Mouse (Mus musculus): ENCODE measurements around the gene Zfp408.

Zfp408 gene

DNA sequence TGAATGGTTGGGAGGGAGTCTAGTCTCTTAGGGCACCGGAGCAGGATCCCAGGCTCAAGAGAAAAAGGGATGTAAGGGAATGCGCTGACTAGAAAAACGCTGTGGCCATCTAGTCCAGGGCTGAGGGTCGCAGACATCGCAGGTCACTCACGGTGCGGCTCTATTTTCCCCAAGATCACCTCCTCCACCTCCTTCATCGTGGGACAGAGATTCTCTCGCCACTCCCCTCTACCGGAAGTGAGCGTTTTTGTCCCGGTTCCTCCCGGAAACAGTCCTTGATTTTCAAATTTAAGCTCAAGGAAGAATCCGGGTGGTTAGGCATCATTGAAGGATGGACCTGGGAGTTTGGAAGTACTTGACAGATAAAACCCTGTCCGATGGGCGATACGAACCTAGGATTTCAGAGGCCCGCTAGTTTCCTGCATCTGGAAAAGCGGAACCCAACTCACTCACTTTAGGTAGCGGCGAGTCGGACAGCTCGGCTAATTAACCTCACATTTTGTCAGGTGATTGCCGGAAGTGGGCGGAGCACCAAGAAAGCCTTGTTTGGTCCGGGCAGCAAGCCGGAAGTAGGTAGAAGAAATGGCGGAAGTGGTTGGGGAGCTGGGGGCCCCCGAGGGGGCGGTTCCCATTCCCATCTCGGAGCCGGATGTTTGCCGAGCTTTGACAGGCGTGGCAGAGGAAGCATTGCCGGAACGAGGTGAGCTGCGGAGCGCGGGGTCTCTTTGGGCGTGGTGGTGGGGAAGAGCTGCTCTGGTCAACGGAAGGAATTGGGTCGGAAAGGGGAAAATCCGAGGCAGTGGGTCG is at the start of gene Zfp408, which contains the start of gene Arhgap1:
Gene Zfp408 (minus strand): TSS at position 239 of the 807 bp plus-strand sequence.
Gene Arhgap1 (plus strand): TSS at position 308 of the 807 bp plus-strand sequence.
- peak; percentile 96 for DNase-seq (ENCODE audit: low spot score)

DNA sequence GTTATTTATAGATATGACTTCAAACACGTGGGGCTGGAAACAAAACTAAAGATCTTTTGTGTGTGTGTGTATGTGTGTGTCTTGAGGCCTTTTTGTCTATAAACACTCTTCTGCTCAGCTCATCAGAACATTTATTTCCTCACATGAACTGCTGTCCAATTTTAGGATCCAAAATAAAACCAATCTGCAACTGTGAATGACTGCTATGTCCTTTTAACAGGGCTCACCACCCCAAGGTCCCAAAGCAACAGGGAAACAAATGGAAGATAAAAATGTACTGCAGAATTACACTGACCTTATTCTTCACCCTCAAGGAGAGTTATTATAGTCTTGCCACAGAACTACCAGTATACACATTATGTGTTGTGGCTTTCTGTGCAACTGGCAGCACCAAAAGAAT is 49.6 kb upstream of the Zfp408 start:
- no peak for DNase-seq (ENCODE audit: low spot score)

DNA sequence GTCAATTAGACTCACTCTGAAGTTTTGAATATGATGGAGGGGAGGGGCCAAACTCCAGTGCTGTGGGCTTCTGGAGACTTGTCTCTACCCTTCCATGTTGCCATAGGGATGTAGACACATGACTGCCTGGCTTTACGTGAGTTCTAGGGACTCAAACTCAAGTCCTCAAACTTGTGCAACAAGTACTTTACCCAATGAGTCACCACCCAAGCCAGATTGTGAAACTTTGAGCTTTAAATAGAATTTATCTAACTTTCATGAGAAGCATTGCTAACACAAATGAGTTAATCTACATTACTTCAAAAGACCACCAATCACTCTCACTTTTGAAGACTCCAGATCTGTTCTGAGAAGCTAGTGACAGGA is 46.6 kb upstream of the Zfp408 start:
- no peak for DNase-seq (ENCODE audit: low spot score)

DNA sequence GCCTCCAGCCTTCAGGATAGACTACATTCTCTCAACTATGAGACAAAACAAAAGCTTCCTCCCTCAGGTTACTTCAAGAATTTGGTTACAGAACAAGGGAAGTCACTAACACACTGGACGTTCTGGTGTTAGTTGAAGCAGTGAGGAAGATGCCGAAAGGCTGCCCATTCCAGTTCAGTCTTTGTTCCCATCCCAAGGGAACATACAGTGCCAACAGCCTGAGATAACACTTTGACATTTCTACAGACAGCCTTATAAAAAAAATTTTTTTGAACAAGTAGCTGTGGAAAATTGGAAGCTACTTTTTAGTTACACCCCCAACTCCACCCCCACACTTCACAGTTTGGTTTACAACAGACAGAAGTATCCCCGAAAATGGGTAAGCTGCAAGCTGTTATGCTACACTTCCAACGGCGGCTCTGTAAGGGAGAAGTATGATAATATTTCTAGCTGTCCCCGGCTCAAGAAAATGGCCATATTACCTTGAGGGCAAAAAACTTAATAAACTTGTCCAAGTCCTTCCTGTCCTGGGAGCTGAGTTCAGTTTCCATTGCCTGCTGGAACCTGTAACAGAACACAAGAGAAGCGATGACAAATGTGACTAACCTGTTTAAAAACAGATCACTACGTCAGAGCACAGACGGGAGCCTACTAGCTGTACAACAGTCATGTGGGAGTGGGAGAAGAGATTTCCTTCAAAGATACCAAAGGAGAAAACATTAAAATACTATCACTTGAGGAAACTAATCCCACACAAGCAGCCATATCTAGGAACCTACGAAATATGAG is 46.0 kb upstream of the Zfp408 start:
- DNase-seq (ENCODE audit: low spot score) = no peak

DNA sequence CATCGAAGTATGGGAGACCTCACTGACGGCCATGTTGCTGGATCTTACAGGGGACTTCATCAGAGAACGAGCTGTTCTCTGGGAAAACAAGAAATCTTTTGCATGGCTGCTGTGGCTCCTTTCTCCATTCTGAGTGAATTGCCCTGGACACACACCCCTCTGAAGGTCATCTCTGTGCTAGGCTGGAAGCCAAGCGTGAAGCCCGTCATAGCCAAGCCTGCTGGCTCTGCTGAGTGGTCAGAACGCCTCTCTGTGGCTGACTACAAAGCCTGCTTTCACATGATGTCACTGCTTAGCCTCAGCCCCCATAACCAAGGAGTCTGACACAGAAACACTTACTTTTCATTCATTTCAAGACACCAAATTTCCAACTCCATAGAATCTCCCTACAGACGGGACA is 39.9 kb upstream of the Zfp408 start:
- no peak for DNase-seq (ENCODE audit: low spot score)

DNA sequence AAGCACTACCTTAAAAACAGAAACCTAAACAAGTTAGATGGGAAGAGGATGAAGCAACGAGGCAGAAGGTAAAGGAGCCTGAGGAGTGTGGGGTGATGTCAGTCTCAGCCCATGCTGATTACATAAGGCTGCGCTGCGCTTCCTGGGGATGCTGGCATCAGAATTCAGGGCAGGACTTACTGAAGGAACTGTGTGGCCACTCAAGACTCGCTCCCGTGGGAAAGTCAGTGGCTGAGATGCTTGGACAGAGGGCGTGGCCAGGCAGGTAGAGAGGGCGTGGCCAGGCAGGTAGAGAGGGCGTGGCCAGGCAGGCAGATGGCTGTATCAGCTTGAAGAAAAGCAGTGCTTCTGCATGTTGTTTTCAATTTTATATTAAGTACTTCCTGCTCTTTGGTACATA is 34.3 kb upstream of the Zfp408 start:
- DNase-seq (ENCODE audit: low spot score) = no peak

DNA sequence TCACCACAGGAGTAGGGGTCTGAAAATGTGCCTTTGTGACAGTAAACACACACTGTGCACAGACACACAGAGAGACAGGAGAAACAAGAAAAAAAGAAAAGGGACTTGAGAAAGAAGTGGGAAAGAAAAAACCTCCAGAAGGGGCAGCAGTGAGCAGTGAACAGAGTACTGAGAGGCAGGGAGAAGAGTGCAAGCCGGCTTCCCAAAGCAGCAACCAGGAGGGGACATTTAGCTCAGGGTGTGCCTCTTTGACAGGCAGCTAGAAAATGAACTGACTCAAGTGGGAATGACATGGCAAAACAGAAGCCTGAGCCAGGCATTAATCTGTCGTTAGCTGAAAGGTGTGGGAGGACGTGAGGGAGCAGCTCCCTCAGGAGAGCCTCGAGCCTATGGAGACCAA is 33.3 kb upstream of the Zfp408 start:
- DNase-seq (ENCODE audit: low spot score) = peak; percentile 44

DNA sequence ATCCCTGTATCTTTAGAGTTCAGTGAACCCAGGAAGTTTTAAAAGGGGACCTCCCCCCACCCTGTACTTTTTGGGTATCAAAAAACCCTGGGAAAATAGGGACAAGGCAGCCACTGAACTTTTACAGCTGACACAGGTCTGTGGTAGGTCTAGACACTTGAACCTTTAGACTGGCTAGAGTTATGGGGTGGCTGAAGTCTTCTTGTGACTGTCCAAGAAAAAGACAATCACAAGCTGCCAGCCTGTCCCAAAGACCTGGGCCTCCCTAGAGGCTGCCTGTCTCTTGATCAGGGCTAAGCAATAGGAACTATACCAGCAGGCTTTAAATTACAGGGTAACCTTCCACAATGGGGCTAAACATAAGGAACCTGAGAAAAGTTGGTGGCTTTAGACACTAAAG is 27.4 kb upstream of the Zfp408 start:
- DNase-seq (ENCODE audit: low spot score) = no peak

DNA sequence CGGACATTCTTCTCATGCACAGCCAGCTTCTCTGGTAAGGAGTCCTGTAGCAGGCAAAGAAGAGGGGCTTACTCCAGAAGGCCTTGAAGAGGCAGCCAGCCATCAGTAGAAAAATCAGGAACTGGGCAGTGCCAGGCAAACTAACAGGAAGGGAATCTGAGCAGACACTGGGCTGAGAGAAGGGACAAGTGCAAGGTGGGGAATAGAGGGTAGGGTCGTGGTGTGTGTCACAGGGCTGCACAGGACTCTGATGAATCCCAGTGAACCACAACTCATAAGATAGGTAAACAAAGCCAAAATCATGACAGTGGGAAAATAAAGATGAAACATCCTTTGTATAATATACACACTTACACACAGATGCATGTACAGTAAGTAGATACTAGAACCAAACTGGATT is 26.8 kb upstream of the Zfp408 start:
- no peak for DNase-seq (ENCODE audit: low spot score)

DNA sequence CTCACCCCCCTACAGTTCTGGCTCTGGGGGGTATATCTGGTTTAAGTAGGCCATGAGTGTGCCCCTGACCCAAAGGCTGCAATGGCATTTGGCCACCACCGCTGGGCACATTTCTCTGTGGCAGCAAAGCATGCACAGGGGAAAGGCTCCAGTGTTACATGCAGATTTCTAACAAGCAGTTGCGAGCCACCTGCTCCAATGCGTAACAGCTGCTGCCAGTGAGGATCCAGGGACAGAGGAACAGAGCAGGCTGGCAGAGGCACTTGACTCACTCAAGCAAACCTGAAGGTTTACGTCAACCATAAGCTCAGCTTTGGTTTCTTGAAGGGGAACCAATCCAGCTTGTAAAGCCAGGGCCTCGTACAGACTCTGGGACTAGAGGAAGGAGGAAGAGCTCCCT is 25.3 kb upstream of the Zfp408 start:
- no peak for DNase-seq (ENCODE audit: low spot score)

DNA sequence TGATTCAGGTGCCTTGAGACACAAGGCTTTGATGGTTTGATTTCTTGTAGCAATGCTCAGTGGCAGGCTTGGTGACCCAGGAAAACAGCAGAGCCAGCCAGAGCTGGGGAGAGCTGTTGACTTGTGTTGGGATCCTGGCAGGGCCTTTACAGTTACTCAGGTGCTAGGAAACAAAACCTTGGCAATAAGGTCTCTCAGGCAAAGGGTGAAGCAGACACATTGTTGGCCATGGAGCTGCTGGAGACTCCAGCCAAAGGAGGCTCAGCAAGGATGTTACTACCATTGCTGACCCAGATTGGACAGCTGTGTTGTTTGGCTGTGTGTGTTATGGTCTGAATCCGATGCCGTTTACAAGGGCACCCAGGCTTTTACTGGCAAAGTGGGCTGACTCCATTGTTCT is 24.0 kb upstream of the Zfp408 start:
- no peak for DNase-seq (ENCODE audit: low spot score)

DNA sequence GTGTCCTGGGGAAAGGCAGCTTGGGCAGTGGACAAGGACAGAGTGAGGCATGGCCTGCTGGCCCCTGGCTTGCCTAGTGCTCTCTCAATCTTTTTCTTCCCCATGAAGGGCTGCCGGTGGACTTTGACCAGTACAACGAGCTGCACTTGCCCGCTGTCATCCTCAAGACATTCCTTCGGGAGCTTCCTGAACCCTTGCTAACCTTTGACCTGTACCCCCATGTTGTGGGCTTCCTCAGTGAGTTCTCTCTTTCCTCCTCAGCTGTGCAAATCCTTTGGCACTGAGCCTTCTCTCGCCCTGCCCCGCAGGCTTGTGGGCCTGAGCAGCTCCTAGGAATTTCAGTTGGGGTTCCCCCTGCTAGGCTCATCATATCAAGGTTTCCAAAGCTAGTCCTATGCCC is 20.4 kb upstream of the Zfp408 start:
- DNase-seq (ENCODE audit: low spot score) = no peak

DNA sequence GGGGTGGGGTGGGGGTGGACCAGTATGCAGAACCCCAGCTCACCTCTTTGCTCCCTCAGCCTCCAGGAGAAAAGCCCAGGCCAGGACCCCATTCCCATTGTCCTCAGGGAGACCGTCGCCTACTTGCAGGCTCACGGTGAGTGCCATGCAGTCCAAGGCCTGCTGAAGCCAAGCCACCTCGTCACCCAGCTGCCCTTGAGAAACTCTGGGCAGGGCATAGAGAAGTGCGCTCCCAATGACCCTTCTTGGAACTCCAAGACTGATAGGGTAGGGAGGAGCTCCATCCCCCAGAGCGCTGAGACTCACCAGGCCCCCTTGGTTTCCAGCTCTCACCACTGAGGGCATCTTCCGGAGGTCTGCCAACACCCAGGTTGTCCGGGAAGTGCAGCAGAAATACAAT is 19.7 kb upstream of the Zfp408 start:
- DNase-seq (ENCODE audit: low spot score) = no peak

DNA sequence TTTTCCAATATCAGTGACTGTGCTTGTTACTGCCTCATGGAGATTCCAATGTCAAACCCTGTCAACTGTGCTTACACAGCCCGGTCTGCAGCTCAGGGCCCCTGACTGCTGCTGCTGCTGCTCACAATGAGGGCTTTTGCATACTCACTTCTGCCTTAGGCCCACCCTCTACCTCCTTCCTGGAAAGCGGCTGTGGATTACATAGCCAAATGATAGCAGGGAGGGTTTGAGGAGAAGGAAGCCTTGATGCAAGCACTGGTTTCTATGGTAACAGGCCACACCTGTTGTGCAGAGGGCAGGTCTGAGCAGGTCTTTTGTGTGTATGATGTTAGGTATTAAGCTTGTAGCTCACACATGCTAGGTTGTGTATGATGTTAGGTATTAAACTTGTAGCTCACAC is 18.2 kb upstream of the Zfp408 start:
- DNase-seq (ENCODE audit: low spot score) = no peak

DNA sequence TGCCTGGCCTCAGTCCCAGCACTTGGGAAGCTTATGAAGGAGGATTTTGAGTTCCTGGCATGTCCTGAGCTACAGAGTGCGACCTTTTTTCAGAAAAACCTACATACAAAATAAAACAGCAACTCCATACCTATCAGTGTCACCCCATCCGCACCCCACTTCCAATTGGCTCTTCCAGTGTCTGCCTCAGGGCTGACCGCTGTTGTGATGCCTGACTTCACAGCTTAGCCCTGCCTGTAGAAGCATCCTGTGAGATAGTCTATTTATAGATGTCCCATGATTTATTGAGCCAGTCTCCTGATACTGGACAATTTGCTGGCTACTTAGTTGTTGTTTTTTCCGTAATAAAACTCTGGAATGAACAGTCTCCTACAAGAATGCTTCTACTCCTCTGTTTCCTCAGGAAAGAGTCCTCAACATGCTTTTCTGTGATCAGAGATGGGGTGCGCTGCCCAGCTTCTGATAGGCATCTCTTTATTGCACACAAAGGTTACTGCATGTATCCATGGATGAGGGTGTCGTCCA is 16.9 kb upstream of the Zfp408 start:
- no peak for DNase-seq (ENCODE audit: low spot score)

DNA sequence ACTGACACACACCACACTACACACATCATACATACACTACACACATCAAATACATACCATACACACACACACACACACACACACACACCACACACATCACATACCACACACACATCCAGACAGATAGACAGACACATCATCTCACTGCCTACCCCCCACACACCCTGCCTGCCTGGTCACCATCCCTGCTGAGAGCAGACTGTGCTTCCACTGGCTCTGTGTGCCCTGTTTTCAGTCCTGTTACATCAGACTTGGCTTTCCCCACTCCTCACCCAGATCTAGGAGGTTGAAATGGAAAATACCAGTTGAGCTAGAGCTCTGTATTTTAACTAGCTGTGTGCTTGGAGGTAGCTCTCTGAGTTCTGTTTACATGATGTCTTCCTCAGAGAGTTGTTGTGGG is 15.2 kb upstream of the Zfp408 start:
- DNase-seq (ENCODE audit: low spot score) = no peak

DNA sequence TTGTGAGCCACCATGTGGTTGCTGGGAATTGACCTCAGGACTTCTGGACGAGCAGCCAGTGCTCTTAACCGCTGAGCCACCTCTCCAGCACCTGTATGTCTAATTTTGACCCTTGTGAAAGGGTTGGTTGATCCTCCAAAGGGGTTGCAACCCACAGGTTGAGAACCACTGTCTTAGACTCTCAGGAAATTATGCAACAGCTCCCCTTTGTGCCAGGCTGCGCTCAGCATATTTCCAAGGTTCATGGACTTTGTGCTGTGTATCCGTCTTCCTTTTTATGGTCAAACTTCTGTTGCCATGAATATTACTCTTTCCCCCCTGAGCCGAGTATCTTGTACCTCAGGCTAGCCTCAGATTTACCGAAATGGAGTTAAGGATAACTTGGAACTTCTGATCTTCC is 11.4 kb upstream of the Zfp408 start:
- DNase-seq (ENCODE audit: low spot score) = no peak

DNA sequence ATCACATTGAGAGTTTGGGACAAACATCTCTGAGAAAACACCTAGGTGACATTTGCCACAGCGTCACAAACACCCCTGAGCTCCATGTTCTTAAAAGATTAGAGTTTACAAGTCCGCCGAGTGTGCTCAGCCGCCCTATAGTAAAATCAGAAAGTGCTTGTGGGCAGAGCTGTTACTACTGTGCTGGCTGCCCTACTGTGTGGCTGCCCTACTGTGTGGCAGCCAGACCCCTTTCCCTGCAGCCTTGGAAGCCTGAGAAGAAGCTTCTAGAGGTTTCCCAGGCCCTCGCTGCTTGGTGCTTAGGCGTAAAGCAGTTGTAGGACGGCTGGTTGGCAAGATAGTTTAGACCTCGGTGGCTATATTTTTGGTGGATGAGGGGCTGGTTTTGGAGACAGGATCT is 10.1 kb upstream of the Zfp408 start:
- no peak for DNase-seq (ENCODE audit: low spot score)

DNA sequence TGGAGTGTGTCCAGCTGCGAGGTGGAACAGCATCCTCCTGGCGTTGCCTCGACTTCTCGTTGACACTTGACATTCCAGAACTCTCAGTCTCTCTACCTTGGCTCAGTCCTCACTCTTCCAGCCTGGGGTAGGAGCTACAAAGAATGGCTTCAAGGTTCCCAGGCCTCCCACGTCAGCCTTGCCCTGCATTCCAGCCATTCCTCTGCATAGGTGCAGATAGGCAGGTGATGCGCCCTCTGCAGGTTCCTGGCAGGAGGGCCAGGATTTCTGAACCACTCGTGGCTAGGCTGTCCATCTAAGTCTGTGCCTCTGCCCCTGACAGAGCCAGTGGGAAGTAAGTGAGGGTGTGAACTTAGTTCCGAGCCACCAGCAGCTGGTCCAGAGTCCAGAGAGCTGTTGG is 7.2 kb upstream of the Zfp408 start:
- no peak for DNase-seq (ENCODE audit: low spot score)

DNA sequence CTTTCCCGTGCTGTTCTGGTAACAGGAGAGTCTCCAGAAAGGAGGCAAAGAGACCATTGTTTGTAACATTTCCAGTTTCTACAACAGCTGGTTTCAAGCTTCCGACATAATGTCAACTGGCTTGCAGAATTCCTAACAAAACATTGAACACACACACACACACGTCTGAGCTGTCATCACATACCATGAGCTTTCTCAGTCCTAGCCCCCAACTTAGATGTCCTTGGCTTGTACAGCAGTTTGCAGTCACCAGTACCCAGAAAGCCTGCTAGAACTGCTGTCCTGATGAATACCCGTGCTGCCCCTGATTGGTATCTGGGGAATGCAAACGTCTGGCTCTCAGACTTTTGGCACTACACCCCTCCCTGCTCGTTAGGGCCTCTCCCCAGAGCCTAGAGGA is 6.2 kb upstream of the Zfp408 start:
- no peak for DNase-seq (ENCODE audit: low spot score)

DNA sequence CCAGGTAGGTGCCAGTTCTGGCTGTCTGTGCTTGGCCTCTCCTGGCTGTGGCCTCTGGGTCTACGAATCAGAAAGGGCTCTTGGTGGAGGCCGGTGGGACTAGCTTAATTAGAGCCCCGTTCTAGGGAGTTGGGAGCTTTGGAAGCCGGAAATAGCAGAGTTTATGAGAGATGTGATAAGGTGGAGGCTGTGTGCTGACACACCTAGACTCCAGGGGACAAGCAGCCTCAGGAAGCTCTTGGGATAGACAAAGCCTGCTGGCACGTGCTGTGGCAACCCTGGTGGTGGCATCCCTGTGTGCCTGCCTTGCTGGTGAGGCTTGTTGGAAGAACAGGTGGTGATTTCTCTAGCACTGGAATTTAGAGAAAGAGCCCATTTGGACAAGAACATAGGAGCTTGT is 5.8 kb upstream of the Zfp408 start:
- DNase-seq (ENCODE audit: low spot score) = no peak

DNA sequence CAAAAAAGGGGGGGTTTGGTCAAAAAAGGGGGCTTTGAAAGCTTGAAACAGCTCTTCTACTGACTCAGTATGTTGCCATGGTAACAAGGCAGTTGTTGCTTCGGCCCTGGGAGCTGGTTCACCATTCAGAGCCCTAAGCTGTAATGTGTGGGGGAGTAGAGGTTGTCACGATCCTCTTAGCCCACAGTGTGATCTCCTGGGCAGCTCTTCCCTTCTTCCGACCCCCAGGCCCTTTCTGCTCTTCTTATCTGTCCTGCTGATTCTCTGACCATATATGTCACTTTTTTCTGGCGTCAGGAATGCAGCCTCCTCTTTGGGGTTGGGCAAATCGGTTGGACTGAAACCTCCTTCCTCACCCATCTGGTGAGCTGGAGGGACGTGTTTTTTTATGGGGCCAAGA is 3.3 kb upstream of the Zfp408 start:
- DNase-seq (ENCODE audit: low spot score) = no peak

DNA sequence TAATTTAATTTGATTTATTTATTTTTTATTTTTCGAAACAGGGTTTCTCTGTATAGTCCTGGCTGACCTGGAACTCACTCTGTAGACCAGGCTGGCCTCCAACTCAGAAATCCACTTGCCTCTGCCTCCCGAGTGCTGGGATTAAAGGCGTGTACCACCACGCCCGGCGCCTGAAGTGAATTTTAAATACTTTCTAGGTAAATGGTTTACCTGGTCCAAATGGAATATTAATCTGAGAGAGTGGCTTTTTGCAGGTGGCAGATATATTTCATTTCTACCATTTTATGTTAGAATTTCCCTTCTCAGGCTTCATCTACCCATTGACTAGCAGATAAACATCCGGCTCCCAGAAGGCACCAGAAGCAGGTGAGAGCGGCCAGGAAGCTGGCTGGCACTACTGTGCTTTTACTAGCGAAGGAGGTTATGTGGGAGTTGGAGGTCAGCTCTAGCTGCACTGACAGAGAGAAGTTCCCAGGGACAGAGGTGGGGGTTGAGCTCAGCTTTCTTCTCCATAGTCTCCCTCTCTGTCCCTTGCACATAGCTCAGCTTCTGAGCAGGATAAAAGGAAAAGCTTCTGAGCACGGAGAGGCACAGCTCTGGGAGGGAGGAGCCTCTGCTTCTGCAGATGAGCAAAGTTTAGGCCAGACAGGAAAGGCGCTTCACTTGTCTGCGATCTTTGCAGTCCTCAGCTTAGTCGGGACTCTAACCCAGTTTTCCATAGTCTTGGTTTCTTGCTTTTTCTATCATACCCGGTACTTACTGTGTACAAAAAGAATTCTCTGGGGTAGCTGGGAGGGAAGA is 2.1 kb upstream of the Zfp408 start:
- no peak for DNase-seq (ENCODE audit: low spot score)
